ENCODE assay signal across 9 mouse cellular contexts in the genomic region with DNA sequence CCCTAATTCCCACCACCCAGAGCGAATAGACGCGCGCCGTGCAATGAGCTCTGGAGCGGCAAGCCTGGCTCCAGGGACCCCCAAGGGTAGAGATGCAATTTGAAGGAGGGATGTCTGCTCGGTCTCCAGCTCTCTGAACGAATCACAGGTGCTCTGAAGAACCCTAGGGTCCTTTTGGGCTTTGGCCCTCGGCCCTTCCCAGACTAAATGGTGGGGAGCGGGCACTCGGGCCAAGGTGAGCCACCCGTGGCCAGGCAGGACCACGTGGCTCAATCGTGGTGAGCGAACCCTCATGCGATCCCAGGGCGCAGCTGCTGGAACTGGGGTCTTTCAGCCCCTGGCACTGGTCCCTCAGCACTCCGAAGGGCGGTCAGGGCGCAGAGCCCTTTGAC. TPM values are rescaled to one million over a fixed set of nuclear protein-coding genes. Genes with fewer than 3 reads are reported as not detected.
DNase-seq lines count a peak whose midpoint lies in the region; ATAC-seq and TF ChIP-seq lines count a peak whose summit lies in the region.
"Had no signal": no experiment of that assay in that cellular context is flagged by ENCODE, and none has a peak within 500 bp of the region (broad histone marks: within the 10 kb centered on the region; RNA-seq: fewer than 3 reads in every experiment).

No protein-coding gene starts in this region.

- peak overlapping the region; percentile 29 for H3K9ac ChIP-seq in intestine, embryonic 14.5 days (ENCODE audit: low read length)
- H3K9ac ChIP-seq in midbrain, embryonic 13.5 days (replicated peaks): peak overlapping the region; percentile 24; the same call in 1 of the 2 replicates

- 1% methylated on average over 20 of the region's 20 CpGs for WGBS in heart, embryonic 10.5 days
- WGBS in intestine, embryonic 14.5 days: under 1% methylated on average over 20 of the region's 20 CpGs
- WGBS in midbrain, embryonic 13.5 days: under 1% methylated on average over 20 of the region's 20 CpGs

- peak overlapping the region; percentile 85 for H3K4me3 ChIP-seq in heart, embryonic 10.5 days
- H3K4me3 ChIP-seq in intestine, embryonic 14.5 days (ENCODE audit: low read depth, low read length): peak overlapping the region; percentile 48
- H3K4me3 ChIP-seq in midbrain, embryonic 13.5 days (replicated peaks): peak overlapping the region; percentile 45

- H3K4me1 ChIP-seq in heart, embryonic 10.5 days: peaks cover 36% of the 10 kb centered on the region
- H3K4me1 ChIP-seq in intestine, embryonic 14.5 days (replicated peaks; ENCODE audit: control insufficient read depth, insufficient read depth, low read length): peaks cover 21% of the 10 kb centered on the region
- peaks cover 59% of the 10 kb centered on the region for H3K4me1 ChIP-seq in midbrain, embryonic 13.5 days (replicated peaks)

- no peaks in the 10 kb centered on the region for H3K9me3 ChIP-seq in heart, embryonic 10.5 days
- no peaks in the 10 kb centered on the region for H3K9me3 ChIP-seq in intestine, embryonic 14.5 days (ENCODE audit: control insufficient read depth, low read length)
- H3K9me3 ChIP-seq in midbrain, embryonic 13.5 days: no peaks in the 10 kb centered on the region

- no peak for TF ChIP-seq CTCF in brain, embryonic 14.5 days (IDR thresholded peaks at IDR 0.05; ENCODE audit: borderline replicate concordance, extremely low read depth, insufficient read depth, insufficient read length)

- H3K27ac ChIP-seq in heart, embryonic 10.5 days: peak overlapping the region; percentile 95
- peak overlapping the region; percentile 57; the same call in 1 of the 2 replicates for H3K27ac ChIP-seq in intestine, embryonic 14.5 days (ENCODE audit: low read depth)
- H3K27ac ChIP-seq in midbrain, embryonic 13.5 days: 0 out of 2 replicates have a peak overlapping the region, but pooled peaks have one; percentile 89

- ATAC-seq in intestine, embryonic 14.5 days (replicated peaks; ENCODE audit: low FRiP score, low TSS enrichment, low read depth): no peak
- ATAC-seq in midbrain, embryonic 13.5 days: no peak
- no peak for ATAC-seq in activated CD4-positive, CD25-positive, alpha-beta regulatory T cell, adult 4 months

- H3K4me2 ChIP-seq in intestine, embryonic 14.5 days (ENCODE audit: low read length): peak overlapping the region; percentile 91
- peak overlapping the region; percentile 76 for H3K4me2 ChIP-seq in midbrain, embryonic 13.5 days (replicated peaks)

- intact Hi-C loops in gastrocnemius, postnatal 36 days (cut with DNase I): loop anchor here (5.0 kb wide), 1 partner anchor 80 kb away; no protein-coding TSS in a partner anchor
- intact Hi-C loops in left cerebral cortex, postnatal 25 days (cut with DNase I): loop anchor here (5.0 kb wide), 1 partner anchor 90 kb away; no protein-coding TSS in a partner anchor

- H3K27me3 ChIP-seq in heart, embryonic 10.5 days (ENCODE audit: insufficient read depth, poor library complexity, severe bottlenecking): peaks cover 8% of the 10 kb centered on the region; the same call in 1 of the 2 replicates
- peaks cover 5% of the 10 kb centered on the region for H3K27me3 ChIP-seq in intestine, embryonic 14.5 days (replicated peaks; ENCODE audit: control insufficient read depth, insufficient read depth, low read length)
- H3K27me3 ChIP-seq in midbrain, embryonic 13.5 days: peaks cover 53% of the 10 kb centered on the region

- no peak for DNase-seq in heart, embryonic 10.5 days (ENCODE audit: low spot score)
- DNase-seq in heart, adult 8-10 months (ENCODE audit: low spot score): no peak
- peak; percentile 27 for DNase-seq in brain, embryonic 14.5 days (ENCODE audit: low read depth)
- no peak for DNase-seq in intestine, embryonic 14.5 days (ENCODE audit: low spot score)
- DNase-seq in gastrocnemius, postnatal 36 days: no peak
- DNase-seq in left cerebral cortex, postnatal 25 days (ENCODE audit: low spot score in 2 of 2): no peak

- no peak for TF ChIP-seq POLR2A in brain, embryonic 14.5 days (IDR thresholded peaks at IDR 0.05; ENCODE audit: borderline replicate concordance, extremely low read depth, insufficient read depth, insufficient read length, poor library complexity, severe bottlenecking)

- 0 out of 2 replicates have a peak, but pooled peaks cover 1% of the 10 kb centered on the region for H3K36me3 ChIP-seq in heart, embryonic 10.5 days
- no peaks in the 10 kb centered on the region for H3K36me3 ChIP-seq in intestine, embryonic 14.5 days (ENCODE audit: control insufficient read depth, insufficient read depth, low read length)
- no peaks in the 10 kb centered on the region for H3K36me3 ChIP-seq in midbrain, embryonic 13.5 days

RNA-seq across cellular contexts. Expression of a gene that starts 3.0 kb away (rescaled TPM):
- polyA plus RNA-seq in heart, embryonic 10.5 days (2016; fragmentation: Nextera tagmentation; extraction: Ambion mirVana): 92.1 and 96.5 TPM in 2 replicates
- 10 to 100 TPM; 30.1 to 64.0 (median 45.1) TPM for total RNA-seq in heart, adult 8-10 months (2022)
- polyA plus RNA-seq in brain, embryonic 14.5 days (2012; rRNA removed): 46.2 and 55.4 TPM in 2 replicates
- 83.8 and 94.8 TPM in 2 replicates for polyA plus RNA-seq in intestine, embryonic 14.5 days (2014; fragmentation: Nextera tagmentation; extraction: Ambion mirVana)
- polyA plus RNA-seq in midbrain, embryonic 13.5 days (2015; fragmentation: Nextera tagmentation; extraction: Ambion mirVana): 141 and 143 TPM in 2 replicates
- 1 to 10 TPM; 5.2 to 7.4 TPM for total RNA-seq in gastrocnemius, postnatal 36 days (2021)
- 10 to 100 TPM; 44.4 to 52.2 TPM for total RNA-seq in left cerebral cortex, postnatal 25 days (2021)
- polyA plus RNA-seq in activated CD4-positive, CD25-positive, alpha-beta regulatory T cell, adult 4 months (2017; shearing (Covaris generic)): 1 to 10 TPM; 1.1 to 1.2 TPM

RNA-seq across cellular contexts. Expression of a gene that starts 27.8 kb away (rescaled TPM):
- polyA plus RNA-seq in heart, embryonic 10.5 days (2016; fragmentation: Nextera tagmentation; extraction: Ambion mirVana): 23.3 and 26.0 TPM in 2 replicates
- total RNA-seq in heart, adult 8-10 months (2022): 10 to 100 TPM; 14.6 to 18.2 (median 17.4) TPM
- 40.7 and 42.2 TPM in 2 replicates for polyA plus RNA-seq in brain, embryonic 14.5 days (2012; rRNA removed)
- polyA plus RNA-seq in intestine, embryonic 14.5 days (2014; fragmentation: Nextera tagmentation; extraction: Ambion mirVana): 19.0 and 19.1 TPM in 2 replicates
- polyA plus RNA-seq in midbrain, embryonic 13.5 days (2015; fragmentation: Nextera tagmentation; extraction: Ambion mirVana): 36.4 and 37.8 TPM in 2 replicates
- total RNA-seq in gastrocnemius, postnatal 36 days (2021): 1 to 10 TPM; 6.8 to 7.2 TPM
- 10 to 100 TPM; 24.4 to 25.3 TPM for total RNA-seq in left cerebral cortex, postnatal 25 days (2021)
- 10 to 100 TPM; 34.4 to 34.5 TPM for polyA plus RNA-seq in activated CD4-positive, CD25-positive, alpha-beta regulatory T cell, adult 4 months (2017; shearing (Covaris generic))

RNA-seq across cellular contexts. Expression of a gene that starts 46.4 kb away (rescaled TPM):
- polyA plus RNA-seq in heart, embryonic 10.5 days (2016; fragmentation: Nextera tagmentation; extraction: Ambion mirVana): 0.41 and 1.5 TPM in 2 replicates
- not detected for total RNA-seq in heart, adult 8-10 months (2022)
- polyA plus RNA-seq in brain, embryonic 14.5 days (2012; rRNA removed): 24.6 and 28.4 TPM in 2 replicates
- polyA plus RNA-seq in intestine, embryonic 14.5 days (2014; fragmentation: Nextera tagmentation; extraction: Ambion mirVana): not detected in 2 replicates
- 61.2 and 66.9 TPM in 2 replicates for polyA plus RNA-seq in midbrain, embryonic 13.5 days (2015; fragmentation: Nextera tagmentation; extraction: Ambion mirVana)
- total RNA-seq in gastrocnemius, postnatal 36 days (2021): not detected
- not detected for total RNA-seq in left cerebral cortex, postnatal 25 days (2021)
- not detected for polyA plus RNA-seq in activated CD4-positive, CD25-positive, alpha-beta regulatory T cell, adult 4 months (2017; shearing (Covaris generic))
- total RNA-seq: heart, adult 18-20 months had no signal

Comparison
In these comparisons a context has a peak if more than half of its experiments do, and no peak if none do; other contexts are left out.
1. RNA of a gene that starts 3.0 kb away (polyA plus RNA-seq): 141 to 143 TPM in midbrain, embryonic 13.5 days, 92.1 to 96.5 TPM in heart, embryonic 10.5 days, 83.8 to 94.8 TPM in intestine, embryonic 14.5 days and 46.2 to 55.4 TPM in brain, embryonic 14.5 days; 1.1 to 1.2 TPM in activated CD4-positive, CD25-positive, alpha-beta regulatory T cell, adult 4 months; every median in the first group is over 10 times any median in the second.
2. RNA of a gene that starts 46.4 kb away (polyA plus RNA-seq): 61.2 to 66.9 TPM in midbrain, embryonic 13.5 days and 24.6 to 28.4 TPM in brain, embryonic 14.5 days; 0.41 to 1.5 TPM in heart, embryonic 10.5 days, not detected in activated CD4-positive, CD25-positive, alpha-beta regulatory T cell, adult 4 months and not detected in intestine, embryonic 14.5 days; every median in the first group is over 10 times any median in the second.
3. Peak in every context shown above with its lines, with median percentiles within 50 percentile points of each other: H3K27ac ChIP-seq and H3K4me3 ChIP-seq.